Mouse (Mus musculus) kidney, adult 2 months (tissue): Measurements from ENCODE around the gene Zc2hc1c.

ENCODE experiments used
- CTCF ChIP-seq: fragments of 200-500 bp; conservative IDR thresholded peaks from 2 replicates; pipeline ENCODE4 v1.5.1; 2011; ENCODE audit warnings: low read depth, mild to moderate bottlenecking, control low read depth, low read length, moderate library complexity, mixed read lengths; ENCODE audit not compliant: insufficient read depth, insufficient read length
- POLR2A ChIP-seq: fragments of 200-500 bp; IDR thresholded peaks from one replicate; pipeline ENCODE4 v1.6.1; 2011; ENCODE audit warnings: low read depth, low read length, control low read depth

GRCm38 (mm10) chr12:85257008-85257639 lies 31.3 kb upstream of the Zc2hc1c start:
- TF ChIP-seq POLR2A (no peak), CTCF (no peak)
